Mouse (Mus musculus) kidney, postnatal 14 days (tissue): ENCODE measurements at regions not wholly inside any gene's neighbourhood (a gene's known extent, or its start where the extent isn't known, plus 50 kb on each side); places are given as distances from the start of the nearest gene placed in this dataset.

Experiments
- DNase-seq: peaks from one replicate; pipeline ENCODE4 v3.0.0; 2022; ENCODE audit warnings: mixed read lengths

DNA sequence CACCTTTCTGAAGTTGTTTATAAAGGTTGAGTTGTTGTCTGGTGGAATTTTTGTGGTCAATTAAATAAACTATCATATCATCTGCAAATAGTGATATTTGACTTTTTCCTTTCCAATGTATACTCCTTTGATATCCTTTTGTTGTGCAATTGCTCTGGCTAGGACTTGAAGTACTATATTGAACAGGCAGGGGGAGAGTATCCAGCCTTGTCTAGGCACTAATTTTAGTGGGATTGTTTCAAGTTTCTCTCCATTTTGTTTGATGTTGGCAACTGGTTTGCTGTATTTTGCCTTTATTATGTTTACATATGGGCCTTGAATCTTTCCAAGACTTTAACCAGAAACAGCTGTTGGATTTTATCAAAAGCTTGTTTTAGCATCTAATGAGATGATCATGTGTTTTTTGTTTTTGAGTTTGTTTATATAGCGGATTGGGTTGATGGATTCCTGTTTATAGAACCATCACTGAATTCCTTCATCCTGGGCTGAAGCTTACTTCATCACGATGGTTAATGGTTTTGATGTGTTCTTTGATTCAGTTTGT is 383.3 kb downstream of the Amd2 start:
- DNase-seq: no peak

DNA sequence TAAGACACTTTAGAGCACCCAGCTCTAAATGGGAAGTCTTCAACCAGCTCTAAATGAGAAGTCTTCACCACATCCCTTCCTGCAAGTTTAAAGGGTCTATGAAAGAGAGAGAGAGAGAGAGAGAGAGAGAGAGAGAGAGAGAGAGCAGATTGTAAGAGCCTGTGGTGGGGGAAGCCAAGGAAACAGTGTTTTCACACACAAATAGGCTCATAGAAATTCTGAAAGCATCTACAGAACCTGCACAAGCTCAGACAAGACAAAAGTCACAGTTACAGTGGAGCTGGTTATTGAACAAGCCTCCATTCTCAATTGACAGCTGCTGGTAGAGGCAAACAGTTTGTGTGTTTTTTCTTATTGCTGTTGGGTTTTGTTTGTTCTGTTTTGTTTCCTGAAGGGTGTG is 412.9 kb downstream of the Amd2 start:
- DNase-seq: no peak

DNA sequence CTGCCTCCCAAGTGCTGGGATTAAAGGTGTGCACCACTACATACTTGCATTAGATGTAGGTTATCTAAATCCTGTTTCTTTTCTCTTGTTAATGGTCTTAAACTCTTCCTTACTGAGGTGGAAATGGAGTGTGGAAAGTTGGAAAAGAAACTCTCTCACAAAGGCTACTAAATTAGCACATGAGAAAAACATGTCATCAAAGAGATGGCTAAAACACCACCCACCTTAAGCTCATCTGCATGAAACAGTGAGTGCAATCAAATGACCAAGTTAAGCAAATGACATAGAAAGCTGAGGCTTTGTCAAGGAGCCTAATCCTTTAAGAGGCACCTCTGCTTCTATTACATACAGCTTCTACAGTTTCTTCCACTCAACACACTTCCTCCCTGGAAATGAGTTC is 446.6 kb downstream of the Amd2 start:
- DNase-seq: no peak

DNA sequence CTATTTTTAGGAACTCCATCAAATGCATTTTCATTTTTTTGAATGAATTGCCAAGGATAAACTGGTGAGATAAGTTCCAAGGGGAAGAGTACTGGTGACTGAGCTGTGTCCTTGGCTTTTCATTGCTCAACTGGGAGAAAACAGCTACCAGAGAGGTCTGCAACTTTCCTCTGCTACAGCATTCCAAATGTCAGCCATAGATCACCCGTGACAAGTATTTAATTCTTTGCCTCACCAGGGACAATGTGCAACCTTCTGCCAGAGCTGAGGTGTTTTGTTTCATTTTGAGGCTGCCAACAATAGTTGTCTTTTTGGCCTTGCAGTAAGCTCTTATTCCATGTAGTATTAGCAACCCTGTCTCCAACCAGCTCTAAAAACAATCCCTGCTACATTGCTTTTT is 475.3 kb downstream of the Amd2 start:
- no peak for DNase-seq

DNA sequence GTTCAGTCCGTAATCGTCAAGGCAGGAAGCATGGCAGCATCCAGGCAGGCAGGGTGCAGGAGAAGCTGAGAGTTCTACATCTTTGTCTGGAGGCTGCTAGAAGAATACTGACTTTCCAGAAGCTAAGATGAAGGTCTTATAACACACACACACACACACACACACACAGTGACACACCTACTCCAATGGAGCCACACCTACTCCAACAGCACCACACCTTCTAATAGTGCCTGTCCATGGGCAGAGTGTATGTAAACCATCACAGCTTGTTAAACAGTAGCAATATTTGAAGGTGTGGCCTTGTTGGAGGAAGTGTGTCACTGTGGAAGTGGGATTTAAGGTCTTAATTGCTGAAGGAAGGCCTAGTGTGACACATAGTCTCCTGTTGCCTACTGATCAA is 476.4 kb downstream of the Amd2 start:
- peak; percentile 25 for DNase-seq

DNA sequence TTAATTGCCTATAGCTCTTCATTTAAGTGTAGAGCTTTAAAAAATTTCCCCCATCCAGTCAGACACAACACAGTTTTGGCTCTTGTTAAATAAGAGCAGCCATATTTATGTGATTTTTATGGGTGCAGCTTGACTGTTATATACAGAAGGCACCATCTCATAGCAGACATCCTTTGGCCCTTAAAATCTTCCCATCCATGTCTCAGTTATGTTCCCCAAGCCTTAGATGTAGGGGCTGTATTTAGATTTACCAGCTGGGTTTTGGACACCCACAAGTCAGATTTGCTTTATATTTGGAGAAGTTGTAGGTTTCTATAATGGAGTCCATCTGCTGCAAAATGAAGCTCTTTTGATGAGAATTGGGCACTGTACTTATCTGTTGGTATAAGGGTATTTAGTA is 482.2 kb downstream of the Amd2 start:
- DNase-seq: no peak
